Mouse (Mus musculus): ENCODE results near the gene Mtmr1. TPM values are rescaled to one million over a fixed set of nuclear protein-coding genes. Genes with fewer than 3 reads are reported as not detected.
A peak's percentile ranks its signal among the peaks of the same experiment; 100 is the strongest.

The Mtmr1 gene
- polyA plus RNA-seq, 1 experiment = 33.3 TPM

DNA sequence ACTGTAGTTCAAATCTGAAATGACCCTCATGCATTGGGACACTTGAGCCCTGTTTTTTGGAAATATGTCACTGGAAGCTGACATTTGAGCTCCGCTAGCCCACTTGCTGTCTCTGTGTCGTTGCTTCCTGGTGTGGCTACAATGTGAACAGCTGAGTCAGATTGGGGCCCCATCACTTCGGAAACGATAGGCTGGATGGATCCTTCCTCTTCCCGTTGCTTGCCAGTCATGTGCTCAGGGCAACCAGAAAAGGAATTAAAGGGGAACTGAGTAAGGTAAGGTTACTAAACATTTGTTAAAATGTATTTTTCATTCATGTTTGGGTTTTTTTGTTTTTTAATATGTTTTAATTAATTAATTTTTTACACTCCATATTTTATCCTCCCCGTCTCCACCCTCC lies 74.9 kb downstream of the Mtmr1 start:
- no peak for DNase-seq (ENCODE audit: extremely low spot score in 1 of 2, low spot score in 1 of 2)

DNA sequence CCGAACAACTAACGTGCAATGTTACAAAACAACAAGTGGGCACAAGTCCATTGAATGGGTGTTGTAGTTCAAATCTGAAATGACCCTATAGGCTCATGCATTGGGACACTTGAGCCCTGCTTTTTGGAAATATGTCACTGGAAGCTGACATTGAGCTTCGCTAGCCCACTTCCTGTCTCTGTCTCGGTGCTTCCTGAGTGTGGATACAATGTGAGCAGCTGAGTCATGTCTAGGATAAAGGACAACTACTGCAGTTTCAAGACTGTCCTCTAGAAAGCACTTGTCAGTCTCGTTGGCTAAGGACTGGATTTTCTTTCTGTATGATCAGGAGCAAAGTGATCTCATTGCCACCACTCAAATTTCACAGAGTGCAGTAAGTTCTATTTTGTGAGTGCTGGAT lies 78.4 kb downstream of the Mtmr1 start:
- no peak for DNase-seq (ENCODE audit: extremely low spot score in 1 of 2, low spot score in 1 of 2)

DNA sequence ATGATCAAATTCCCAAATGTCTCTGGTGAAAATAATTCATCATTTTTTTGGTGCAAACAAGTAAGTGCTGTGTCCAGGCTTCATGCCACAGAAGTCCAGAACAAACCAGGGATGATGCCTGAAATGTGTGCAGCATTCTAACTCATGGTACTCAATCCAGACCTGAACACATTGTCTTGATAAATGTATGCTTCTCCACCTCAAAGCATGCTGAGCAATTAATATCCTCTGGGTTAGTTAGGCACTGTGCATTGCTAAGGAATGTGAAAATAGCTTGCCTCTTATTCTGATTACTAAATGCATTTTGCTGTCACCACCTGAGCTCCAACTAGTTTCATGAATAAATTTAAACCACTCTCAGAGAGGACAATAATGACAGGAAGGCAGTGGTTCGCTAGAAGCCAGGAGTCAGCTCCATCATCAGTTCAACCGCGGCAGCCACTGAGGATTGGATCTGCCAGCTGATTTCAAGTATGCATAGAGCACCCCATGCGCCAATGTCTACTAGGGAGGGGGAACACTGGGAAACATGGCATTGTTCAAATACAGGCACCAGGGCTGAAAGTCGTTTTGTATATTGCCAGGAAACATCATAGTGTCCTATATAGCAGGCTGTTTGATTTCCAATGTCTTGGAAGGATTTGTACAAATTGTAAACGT lies 91.6 kb downstream of the Mtmr1 start:
- no peak for DNase-seq (ENCODE audit: extremely low spot score in 1 of 2, low spot score in 1 of 2)

DNA sequence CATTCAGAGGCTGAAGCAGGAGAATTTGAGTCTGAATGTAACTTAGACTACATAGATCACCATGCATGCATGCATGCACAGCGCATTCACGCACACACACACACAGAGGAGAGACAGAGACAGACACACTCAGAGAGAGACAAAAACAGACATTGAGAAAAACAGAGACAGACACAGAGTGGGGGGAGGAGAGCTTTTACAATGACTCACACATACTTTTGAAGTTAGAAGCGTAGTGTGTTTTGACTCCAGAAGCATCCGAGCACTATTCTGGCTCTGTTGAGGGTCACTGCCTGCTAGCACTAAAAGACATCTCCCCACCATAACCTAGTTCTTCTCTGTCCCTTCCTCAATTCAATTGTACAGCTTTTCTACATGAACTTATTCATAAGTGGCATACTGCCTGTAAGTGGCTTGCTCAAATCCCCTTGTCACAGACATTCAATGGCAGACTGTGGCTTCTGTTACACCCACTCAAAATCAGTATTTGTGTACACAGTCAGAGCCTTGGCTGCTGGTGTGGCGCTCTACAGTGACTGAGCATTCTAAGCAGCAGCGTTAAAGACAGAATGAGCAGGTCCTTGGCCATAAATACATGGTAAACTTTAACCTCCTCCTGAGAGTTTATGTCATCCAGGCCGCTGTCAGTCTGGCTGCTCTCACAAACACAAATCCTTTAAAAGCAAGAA lies 99.7 kb downstream of the Mtmr1 start:
- DNase-seq (ENCODE audit: extremely low spot score in 1 of 2, low spot score in 1 of 2) = peak in 1 of 2 experiments; percentile 7

DNA sequence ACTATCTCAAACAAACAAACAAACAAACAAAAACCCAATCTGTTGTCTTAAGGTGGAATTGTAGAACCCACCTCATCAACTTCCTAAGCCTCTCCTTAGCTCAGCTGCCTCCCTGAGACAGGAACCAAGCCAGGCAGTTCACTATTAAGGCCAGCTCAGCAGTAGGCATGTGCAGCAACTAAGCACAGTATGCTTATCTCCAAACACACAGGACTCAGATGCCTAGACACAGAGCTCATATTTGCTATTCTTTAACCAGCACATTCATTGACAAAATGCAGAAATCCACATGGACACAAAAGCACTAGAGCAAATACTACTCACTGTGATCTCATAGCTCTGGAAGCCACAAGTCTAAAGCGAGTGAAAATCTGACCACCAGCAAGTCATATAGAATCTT lies 100.9 kb downstream of the Mtmr1 start:
- no peak for DNase-seq (ENCODE audit: extremely low spot score in 1 of 2, low spot score in 1 of 2)

DNA sequence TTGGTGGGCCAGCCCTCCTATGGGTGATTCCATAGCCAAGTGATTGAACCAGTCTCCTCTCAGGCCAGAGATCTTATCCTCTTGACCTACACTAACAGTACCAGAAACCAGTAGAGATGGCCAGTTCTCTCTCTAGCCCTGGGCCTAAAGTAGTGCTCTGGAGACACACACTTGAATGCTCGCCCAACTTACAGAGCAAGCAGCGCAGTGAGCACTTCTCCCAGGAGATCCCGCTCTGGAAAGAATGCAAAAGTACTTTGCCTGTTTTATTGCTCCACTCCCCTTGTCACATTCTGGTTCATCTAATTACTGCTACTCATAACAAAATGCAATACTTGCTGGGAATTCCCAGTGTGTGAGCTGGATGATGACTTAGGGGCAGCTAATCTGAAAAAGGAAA lies 102.9 kb downstream of the Mtmr1 start:
- no peak for DNase-seq (ENCODE audit: extremely low spot score in 1 of 2, low spot score in 1 of 2)

Other genes starting within 250 kb of the Mtmr1 start
- 6.0 and 7.1 TPM in 2 replicates for gene Mtm1, start 154.0 kb upstream of the Mtmr1 start, polyA plus RNA-seq (2012; rRNA removed)
- 45.1 and 51.3 TPM in 2 replicates for gene Cd99l2, start 128.1 kb downstream of the Mtmr1 start, polyA plus RNA-seq (2012; rRNA removed)
- 76.5 and 80.0 TPM in 2 replicates for gene Hmgb3, start 191.2 kb downstream of the Mtmr1 start, polyA plus RNA-seq (2012; rRNA removed)

All from frontal cortex, adult 2 months (tissue).